Mouse (Mus musculus): ENCODE measurements around the gene 9930021J03Rik. TPM values are rescaled to one million over a fixed set of nuclear protein-coding genes. Genes with fewer than 3 reads are reported as not detected.

Gene 9930021J03Rik
- polyA plus RNA-seq, 1 experiment from 2014 or later: 7.6 TPM

DNA sequence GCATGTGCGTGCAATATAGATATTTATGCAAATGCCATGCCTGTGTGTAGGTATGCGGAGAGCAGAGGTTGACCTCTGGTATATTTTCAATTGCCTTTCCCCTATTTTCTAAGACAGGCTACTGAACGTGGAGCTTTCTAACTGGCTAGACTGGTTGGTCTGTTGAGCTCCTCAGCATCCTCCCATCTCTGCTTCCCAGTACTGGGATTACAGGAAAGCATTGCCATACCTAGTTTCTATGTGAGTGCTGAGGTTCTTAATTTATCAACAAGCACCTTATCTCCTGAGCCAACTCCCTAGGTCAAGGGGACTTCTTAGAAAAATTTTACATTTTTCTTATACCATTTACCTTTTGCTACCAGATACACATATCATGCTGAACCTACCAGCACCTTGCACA is 8.4 kb downstream of the 9930021J03Rik start:
- no peaks in the 10 kb centered on the region for H3K9me3 ChIP-seq (replicated peaks)
- no peak for ATAC-seq

DNA sequence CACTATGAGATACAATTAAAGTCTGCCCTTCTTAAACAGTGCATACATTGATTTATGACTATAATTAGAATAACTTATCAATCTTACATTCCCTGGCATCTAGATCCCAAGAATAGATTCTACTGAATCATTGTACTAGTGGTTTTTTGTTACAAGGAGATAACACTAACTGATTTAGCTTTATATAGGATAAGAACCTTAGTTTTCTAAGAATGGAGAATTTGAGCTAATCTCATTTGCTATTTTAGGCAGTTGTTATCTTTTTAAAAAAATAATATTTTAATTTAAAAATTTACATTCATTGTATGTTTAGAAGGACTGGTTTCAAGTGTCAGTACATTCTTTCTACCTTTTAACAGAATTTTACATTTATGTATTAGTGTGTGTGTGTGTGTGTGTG is 17.8 kb downstream of the 9930021J03Rik start:
- ATAC-seq: no peak

More for the DNA sequence above, 8.4 kb downstream of the 9930021J03Rik start:
- no peak overlapping the region for H3K27ac ChIP-seq
- WGBS: 89% methylated on average over 3 of the region's 3 CpGs
- H3K36me3 ChIP-seq (ENCODE audit: poor library complexity, severe bottlenecking): no peaks in the 10 kb centered on the region
- no peaks in the 10 kb centered on the region for H3K27me3 ChIP-seq
- H3K4me2 ChIP-seq: no peak overlapping the region
- no peak overlapping the region for H3K9ac ChIP-seq
- no peak overlapping the region for H3K4me3 ChIP-seq
- H3K4me1 ChIP-seq: peaks cover 6% of the 10 kb centered on the region; the same call in 1 of the 2 replicates

GRCm38 (mm10) chr19:29782914-29783313 is 22.9 kb downstream of the 9930021J03Rik start:
- Histone ChIP-seq H3K27me3 (no peaks in the 10 kb centered on the region), H3K27ac (no peak overlapping the region), H3K9me3 (replicated peaks) (no peaks in the 10 kb centered on the region), H3K4me1 (no peaks in the 10 kb centered on the region), H3K4me2 (no peak overlapping the region), H3K4me3 (no peak overlapping the region), H3K9ac (no peak overlapping the region), H3K36me3 (ENCODE audit: poor library complexity, severe bottlenecking) (0 out of 2 replicates have a peak, but pooled peaks cover 14% of the 10 kb centered on the region)
- ATAC-seq: no peak
- WGBS: 86% methylated on average over 2 of the region's 2 CpGs

More for the DNA sequence above, 17.8 kb downstream of the 9930021J03Rik start:
- peaks cover 14% of the 10 kb centered on the region; the same call in 1 of the 2 replicates for H3K36me3 ChIP-seq (ENCODE audit: poor library complexity, severe bottlenecking)
- H3K27ac ChIP-seq: no peak overlapping the region
- H3K27me3 ChIP-seq: no peaks in the 10 kb centered on the region
- H3K9me3 ChIP-seq (replicated peaks): no peaks in the 10 kb centered on the region
- no peaks in the 10 kb centered on the region for H3K4me1 ChIP-seq
- no peak overlapping the region for H3K4me2 ChIP-seq
- H3K4me3 ChIP-seq: no peak overlapping the region
- H3K9ac ChIP-seq: no peak overlapping the region

DNA sequence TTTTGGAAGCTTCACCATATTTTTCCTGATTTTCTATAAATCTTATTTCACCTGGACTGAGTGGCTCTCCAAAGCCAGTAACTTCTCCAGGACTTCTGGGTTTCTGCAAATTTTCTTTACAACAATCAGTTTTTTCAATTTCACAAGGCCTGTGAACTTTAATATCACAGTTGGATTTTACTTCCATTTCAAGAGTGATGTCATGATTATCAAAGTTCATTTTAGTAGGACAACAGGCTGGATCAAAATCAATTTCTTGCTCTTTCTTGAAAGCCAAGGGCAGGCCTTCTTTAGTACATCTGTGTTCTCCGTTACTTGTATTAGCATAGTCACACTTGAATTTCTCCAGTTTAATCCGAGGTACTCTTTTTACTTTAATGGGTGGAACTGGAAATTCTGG is 51.9 kb downstream of the 9930021J03Rik start:
- no peak overlapping the region for H3K4me3 ChIP-seq
- no peaks in the 10 kb centered on the region for H3K9me3 ChIP-seq (replicated peaks)
- no peak for ATAC-seq
- H3K36me3 ChIP-seq (ENCODE audit: poor library complexity, severe bottlenecking): 0 out of 2 replicates have a peak, but pooled peaks cover 4% of the 10 kb centered on the region
- no peaks in the 10 kb centered on the region for H3K27me3 ChIP-seq
- WGBS: 78% methylated on average over 2 of the region's 2 CpGs
- no peaks in the 10 kb centered on the region for H3K4me1 ChIP-seq
- H3K4me2 ChIP-seq: no peak overlapping the region
- no peak overlapping the region for H3K9ac ChIP-seq
- H3K27ac ChIP-seq: no peak overlapping the region

GRCm38 (mm10) chr19:29750994-29751393 is 54.8 kb downstream of the 9930021J03Rik start:
- Histone ChIP-seq H3K4me2 (no peak overlapping the region), H3K9me3 (replicated peaks) (no peaks in the 10 kb centered on the region), H3K9ac (no peak overlapping the region), H3K36me3 (ENCODE audit: poor library complexity, severe bottlenecking) (peaks cover 10% of the 10 kb centered on the region; the same call in 1 of the 2 replicates), H3K27ac (no peak overlapping the region), H3K4me1 (no peaks in the 10 kb centered on the region), H3K27me3 (no peaks in the 10 kb centered on the region), H3K4me3 (no peak overlapping the region)
- ATAC-seq: no peak
- WGBS: 91% methylated on average over 3 of the region's 3 CpGs

DNA sequence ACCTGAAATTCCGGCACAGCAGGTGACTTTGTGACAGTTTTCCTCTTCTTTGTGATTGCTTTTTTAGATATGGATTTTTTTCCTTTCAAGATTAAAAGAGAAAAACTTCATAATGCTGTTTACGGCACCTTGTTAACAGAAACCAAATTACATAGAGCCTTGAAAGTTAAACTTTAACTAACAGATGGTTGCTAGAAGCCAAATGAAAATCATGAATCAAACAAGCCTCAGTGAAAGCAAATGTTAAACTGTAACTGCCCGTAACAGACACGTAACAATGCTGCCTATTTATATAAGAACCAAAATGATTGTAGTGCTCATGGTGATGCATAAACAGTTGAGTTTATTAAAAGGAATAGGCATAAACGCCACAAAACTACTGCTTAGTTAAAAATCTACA is 62.3 kb downstream of the 9930021J03Rik start:
- ATAC-seq: no peak
- Histone ChIP-seq H3K9me3 (replicated peaks) (no peaks in the 10 kb centered on the region), H3K27ac (no peak overlapping the region), H3K4me1 (no peaks in the 10 kb centered on the region), H3K9ac (no peak overlapping the region), H3K4me3 (no peak overlapping the region), H3K4me2 (no peak overlapping the region), H3K27me3 (no peaks in the 10 kb centered on the region), H3K36me3 (ENCODE audit: poor library complexity, severe bottlenecking) (peaks cover 6% of the 10 kb centered on the region; the same call in 1 of the 2 replicates)
- 91% methylated on average over 5 of the region's 5 CpGs for WGBS

DNA sequence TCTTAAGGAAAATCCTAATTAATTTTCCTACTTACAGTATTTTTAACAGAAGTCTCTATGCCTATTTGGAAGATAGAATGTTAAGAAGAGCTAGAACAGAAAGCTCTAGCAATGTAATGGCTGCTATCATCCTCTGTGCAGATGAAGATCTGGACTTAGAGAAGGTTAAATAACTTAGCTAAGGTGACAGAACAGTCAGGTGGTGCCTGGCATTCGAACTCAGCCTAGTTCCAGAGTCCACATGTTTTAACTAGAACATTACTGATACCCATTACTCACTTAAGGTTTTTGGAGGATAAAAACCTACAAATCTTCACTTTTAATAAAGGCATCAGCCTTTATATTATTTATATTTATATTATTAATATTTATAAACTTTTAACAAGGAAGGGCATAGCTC is 65.1 kb downstream of the 9930021J03Rik start:
- Histone ChIP-seq H3K27me3 (no peaks in the 10 kb centered on the region), H3K4me1 (no peaks in the 10 kb centered on the region), H3K27ac (no peak overlapping the region), H3K36me3 (ENCODE audit: poor library complexity, severe bottlenecking) (no peaks in the 10 kb centered on the region), H3K9me3 (replicated peaks) (no peaks in the 10 kb centered on the region), H3K4me3 (no peak overlapping the region), H3K4me2 (no peak overlapping the region), H3K9ac (no peak overlapping the region)
- ATAC-seq: no peak
- WGBS: 92% methylated on average over 1 of the region's 1 CpGs

DNA sequence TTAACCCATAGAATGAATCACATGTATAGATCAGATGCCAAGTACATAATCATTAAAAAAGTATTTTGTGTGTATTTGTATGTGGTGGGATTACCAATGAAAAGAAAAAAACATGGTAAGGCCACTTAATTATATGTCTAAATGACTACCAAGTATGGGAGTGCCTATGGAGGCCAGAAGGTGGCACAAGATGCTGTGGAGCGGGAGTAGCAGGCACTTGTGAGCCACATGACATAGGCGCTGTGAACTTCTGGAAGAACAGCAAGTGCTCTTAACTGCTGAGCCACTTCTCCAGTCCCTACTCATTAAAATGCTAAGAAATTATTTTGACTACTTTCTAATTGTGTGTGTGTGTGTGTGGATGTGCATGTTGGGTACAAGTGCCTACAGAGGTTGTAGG is 66.2 kb downstream of the 9930021J03Rik start:
- ATAC-seq: no peak
- WGBS: 84% methylated on average over 2 of the region's 2 CpGs

GRCm38 (mm10) chr19:29735421-29735820 is 70.4 kb downstream of the 9930021J03Rik start:
- H3K27ac ChIP-seq: no peak overlapping the region
- no peaks in the 10 kb centered on the region for H3K9me3 ChIP-seq (replicated peaks)
- H3K4me3 ChIP-seq: no peak overlapping the region
- H3K4me2 ChIP-seq: no peak overlapping the region
- H3K9ac ChIP-seq: no peak overlapping the region
- no peaks in the 10 kb centered on the region for H3K27me3 ChIP-seq
- H3K4me1 ChIP-seq: no peaks in the 10 kb centered on the region
- 86% methylated on average over 3 of the region's 3 CpGs for WGBS
- H3K36me3 ChIP-seq (ENCODE audit: poor library complexity, severe bottlenecking): no peaks in the 10 kb centered on the region
- no peak for ATAC-seq

More for the DNA sequence above, 66.2 kb downstream of the 9930021J03Rik start:
- H3K36me3 ChIP-seq (ENCODE audit: poor library complexity, severe bottlenecking): no peaks in the 10 kb centered on the region
- H3K4me3 ChIP-seq: no peak overlapping the region
- H3K4me2 ChIP-seq: no peak overlapping the region
- no peaks in the 10 kb centered on the region for H3K4me1 ChIP-seq
- no peak overlapping the region for H3K9ac ChIP-seq
- no peaks in the 10 kb centered on the region for H3K9me3 ChIP-seq (replicated peaks)
- H3K27ac ChIP-seq: no peak overlapping the region
- H3K27me3 ChIP-seq: no peaks in the 10 kb centered on the region

DNA sequence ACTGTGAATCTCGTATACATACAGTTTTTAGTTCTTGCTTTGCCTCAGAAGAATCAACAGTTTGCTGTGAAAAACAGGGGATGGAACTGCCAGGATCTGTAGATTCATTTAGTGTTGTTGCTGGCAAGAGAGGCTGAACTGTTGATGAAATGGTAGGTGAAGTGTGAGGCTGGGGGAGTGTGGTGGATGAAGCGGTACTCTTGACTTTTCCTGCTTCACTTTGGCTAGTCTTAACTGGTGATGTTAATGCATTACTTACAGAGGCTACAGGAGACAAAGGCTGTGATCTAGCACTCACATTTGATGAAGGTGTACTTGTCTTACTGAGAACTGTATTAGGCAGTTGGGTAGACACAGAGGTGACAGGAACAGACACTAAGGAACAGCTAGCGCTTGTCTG is 87.3 kb downstream of the 9930021J03Rik start:
- no peaks in the 10 kb centered on the region for H3K4me1 ChIP-seq
- H3K4me2 ChIP-seq: no peak overlapping the region
- no peak overlapping the region for H3K27ac ChIP-seq
- no peaks in the 10 kb centered on the region for H3K9me3 ChIP-seq (replicated peaks)
- ATAC-seq: no peak
- no peaks in the 10 kb centered on the region for H3K27me3 ChIP-seq
- WGBS: 90% methylated on average over 3 of the region's 3 CpGs
- H3K9ac ChIP-seq: no peak overlapping the region
- H3K36me3 ChIP-seq (ENCODE audit: poor library complexity, severe bottlenecking): peaks cover 38% of the 10 kb centered on the region
- no peak overlapping the region for H3K4me3 ChIP-seq

GRCm38 (mm10) chr19:29717854-29718253 is 87.9 kb downstream of the 9930021J03Rik start:
- H3K36me3 ChIP-seq (ENCODE audit: poor library complexity, severe bottlenecking): peaks cover 38% of the 10 kb centered on the region
- WGBS: 85% methylated on average over 3 of the region's 3 CpGs
- no peak for ATAC-seq

GRCm38 (mm10) chr19:29713451-29713850 is 92.3 kb downstream of the 9930021J03Rik start:
- peaks cover 25% of the 10 kb centered on the region for H3K36me3 ChIP-seq (ENCODE audit: poor library complexity, severe bottlenecking)
- no peak overlapping the region for H3K27ac ChIP-seq
- H3K4me1 ChIP-seq: no peaks in the 10 kb centered on the region
- no peak overlapping the region for H3K4me2 ChIP-seq
- no peak overlapping the region for H3K4me3 ChIP-seq
- ATAC-seq: no peak
- H3K27me3 ChIP-seq: no peaks in the 10 kb centered on the region
- no peaks in the 10 kb centered on the region for H3K9me3 ChIP-seq (replicated peaks)
- no peak overlapping the region for H3K9ac ChIP-seq
- 87% methylated on average over 4 of the region's 4 CpGs for WGBS

More at GRCm38 (mm10) chr19:29717854-29718253, 87.9 kb downstream of the 9930021J03Rik start:
- H3K4me3 ChIP-seq: no peak overlapping the region
- H3K27me3 ChIP-seq: no peaks in the 10 kb centered on the region
- no peak overlapping the region for H3K4me2 ChIP-seq
- H3K27ac ChIP-seq: no peak overlapping the region
- no peaks in the 10 kb centered on the region for H3K4me1 ChIP-seq
- no peaks in the 10 kb centered on the region for H3K9me3 ChIP-seq (replicated peaks)
- H3K9ac ChIP-seq: no peak overlapping the region

DNA sequence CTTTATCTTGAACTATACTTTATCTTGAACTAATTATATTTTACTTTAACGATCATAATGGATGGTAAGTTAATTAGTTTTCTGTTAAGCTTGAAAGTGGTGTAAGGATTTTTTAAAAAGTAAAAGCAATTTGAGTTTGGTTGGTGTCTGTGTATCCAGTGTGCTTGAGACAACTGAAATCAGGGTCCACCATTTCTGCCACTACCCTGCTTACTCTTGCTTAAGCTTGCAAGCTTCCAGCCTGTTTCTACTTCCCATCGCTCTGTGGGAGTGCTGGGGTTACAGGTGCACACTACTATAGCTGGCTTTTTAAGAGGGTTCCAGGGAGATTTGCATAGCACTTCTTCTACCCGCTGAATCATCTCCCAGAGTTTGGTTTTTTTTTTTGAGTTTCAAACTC is 96.3 kb downstream of the 9930021J03Rik start:
- H3K27ac ChIP-seq: no peak overlapping the region
- no peaks in the 10 kb centered on the region for H3K27me3 ChIP-seq
- H3K36me3 ChIP-seq (ENCODE audit: poor library complexity, severe bottlenecking): no peaks in the 10 kb centered on the region
- no peak overlapping the region for H3K4me3 ChIP-seq
- H3K4me1 ChIP-seq: no peaks in the 10 kb centered on the region
- no peak for ATAC-seq
- no peaks in the 10 kb centered on the region for H3K9me3 ChIP-seq (replicated peaks)
- H3K4me2 ChIP-seq: no peak overlapping the region
- 67% methylated on average over 3 of the region's 3 CpGs for WGBS
- no peak overlapping the region for H3K9ac ChIP-seq
